Mouse (Mus musculus): ENCODE data around the gene Fkbp10. TPM values are rescaled to one million over a fixed set of nuclear protein-coding genes. Genes with fewer than 3 reads are reported as not detected.

Gene Fkbp10
- total RNA-seq, 2 experiments from 2014 or later = 10.0 to 12.2 TPM

DNA sequence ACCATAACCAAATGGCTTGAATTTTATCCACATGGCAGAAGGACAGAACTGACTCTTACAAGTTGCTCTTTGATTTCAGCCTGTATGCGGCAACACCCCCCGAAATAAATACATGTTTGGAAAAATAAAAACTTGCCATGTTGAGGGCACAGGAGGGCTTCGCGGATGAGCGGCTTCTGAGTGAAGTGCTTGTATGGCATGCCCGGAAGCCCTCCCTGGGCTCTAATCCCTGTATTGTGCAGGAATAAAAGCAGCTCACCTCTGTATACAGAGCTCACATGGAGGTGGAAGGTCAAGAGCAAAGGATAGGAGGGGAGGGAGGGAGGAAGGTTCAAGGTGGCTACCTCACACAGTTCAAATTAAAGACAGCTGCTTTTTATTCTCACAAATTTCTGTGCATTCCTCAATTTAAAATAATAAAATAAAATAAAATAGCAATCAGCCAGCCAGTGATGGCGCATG lies 23.6 kb upstream of the Fkbp10 start:
- no peak for DNase-seq (ENCODE audit: low spot score in 2 of 2)
- intact Hi-C loops (cut with DNase I) = no loop called here

DNA sequence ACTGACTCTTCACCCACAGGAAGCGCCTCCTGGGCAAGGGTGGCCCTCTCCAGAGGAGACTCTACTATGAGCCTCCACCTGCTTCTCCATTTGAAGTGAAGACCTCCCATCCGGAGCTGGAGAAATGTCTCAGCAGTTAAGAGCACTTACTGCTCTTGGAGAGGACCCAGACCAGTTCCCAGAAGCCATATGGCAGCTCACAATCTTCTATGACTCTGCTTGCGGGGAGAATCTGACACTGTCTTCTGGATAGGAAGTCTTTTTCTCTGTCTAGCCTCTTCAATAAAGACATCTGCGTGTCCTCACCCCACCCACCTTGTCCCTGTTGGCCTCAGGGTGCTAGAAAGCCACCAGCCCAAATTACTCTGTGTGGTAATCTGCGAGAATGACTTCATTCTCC lies 22.5 kb upstream of the Fkbp10 start:
- intact Hi-C loops (cut with DNase I) = no loop called here
- no peak for DNase-seq (ENCODE audit: low spot score in 2 of 2)

DNA sequence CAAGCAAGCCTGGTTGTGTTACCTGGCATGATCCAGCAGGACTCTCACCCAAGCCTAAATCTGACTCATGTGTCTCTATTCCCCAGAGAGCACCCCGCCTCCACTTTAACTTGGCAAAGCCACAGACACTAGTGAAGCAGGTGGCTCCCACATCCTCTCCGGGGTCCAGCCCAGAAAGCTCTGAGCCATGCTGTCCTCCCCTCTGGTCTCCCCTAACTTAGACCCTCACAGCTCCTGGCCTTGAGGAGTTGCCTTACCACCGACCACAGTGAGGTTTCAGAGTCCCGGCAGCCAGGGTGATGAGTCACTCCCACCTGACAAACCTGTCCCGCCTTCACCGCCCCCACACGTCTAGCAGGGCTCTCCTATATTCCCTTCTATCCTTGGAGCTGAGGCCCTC lies 21.8 kb upstream of the Fkbp10 start:
- intact Hi-C loops (cut with DNase I) = no loop called here
- DNase-seq (ENCODE audit: low spot score in 2 of 2) = no peak

DNA sequence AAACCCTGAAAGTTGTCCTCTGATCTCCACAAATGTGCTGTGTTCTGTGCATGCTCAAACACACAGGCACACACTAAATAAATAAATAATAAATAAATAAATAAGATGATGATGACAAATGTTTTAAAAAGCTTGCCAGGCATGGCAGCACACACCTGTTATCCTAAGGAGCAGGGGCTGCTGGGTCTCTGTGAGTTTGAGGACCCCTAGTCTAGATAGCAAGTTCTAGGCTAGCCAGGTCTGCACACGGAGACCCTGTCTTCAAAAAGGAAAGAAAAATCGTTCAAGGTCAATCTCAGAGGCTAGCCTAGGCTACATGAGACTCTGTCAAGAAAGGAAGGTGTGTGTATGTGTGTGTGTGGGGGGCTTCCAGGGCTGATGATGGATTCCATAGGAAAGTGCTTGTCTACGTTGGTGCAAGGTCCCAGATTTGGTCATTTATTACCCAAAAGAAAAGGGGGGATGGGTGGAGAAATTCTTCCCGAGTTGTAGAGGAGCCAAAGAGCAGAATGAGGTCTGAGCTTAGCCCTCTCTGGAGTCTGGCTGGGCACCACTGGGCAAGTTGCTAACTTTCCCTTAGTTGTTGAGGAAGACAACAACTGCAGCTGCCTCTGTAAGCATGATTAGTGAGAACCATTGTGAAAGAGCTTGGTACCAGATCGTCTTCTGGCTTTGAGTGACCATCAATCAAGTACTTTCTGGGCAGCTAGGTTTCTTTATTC lies 21.0 kb upstream of the Fkbp10 start:
- DNase-seq (ENCODE audit: low spot score in 2 of 2) = no peak
- intact Hi-C loops (cut with DNase I) = no loop called here

DNA sequence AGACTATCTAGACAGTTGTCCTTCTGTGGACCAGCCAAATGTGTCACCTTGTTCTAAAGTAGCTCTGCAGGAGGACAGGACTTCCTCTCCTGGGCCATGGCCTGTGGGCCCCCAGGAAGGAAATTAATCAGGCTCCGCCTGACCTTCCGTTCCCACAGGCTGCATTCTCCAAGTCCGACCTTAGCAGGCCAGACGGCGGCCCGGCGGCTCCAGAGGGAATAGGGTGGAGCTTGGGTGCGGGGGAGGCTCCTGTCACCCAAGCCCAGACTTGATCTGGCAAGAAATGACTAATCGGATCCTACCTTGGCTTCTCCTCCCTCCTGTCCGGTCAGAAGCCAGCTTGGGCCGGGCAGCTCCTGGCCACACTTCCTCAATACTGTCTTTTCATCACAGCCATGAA lies 20.3 kb upstream of the Fkbp10 start:
- DNase-seq (ENCODE audit: low spot score in 2 of 2) = no peak
- intact Hi-C loops (cut with DNase I) = no loop called here

DNA sequence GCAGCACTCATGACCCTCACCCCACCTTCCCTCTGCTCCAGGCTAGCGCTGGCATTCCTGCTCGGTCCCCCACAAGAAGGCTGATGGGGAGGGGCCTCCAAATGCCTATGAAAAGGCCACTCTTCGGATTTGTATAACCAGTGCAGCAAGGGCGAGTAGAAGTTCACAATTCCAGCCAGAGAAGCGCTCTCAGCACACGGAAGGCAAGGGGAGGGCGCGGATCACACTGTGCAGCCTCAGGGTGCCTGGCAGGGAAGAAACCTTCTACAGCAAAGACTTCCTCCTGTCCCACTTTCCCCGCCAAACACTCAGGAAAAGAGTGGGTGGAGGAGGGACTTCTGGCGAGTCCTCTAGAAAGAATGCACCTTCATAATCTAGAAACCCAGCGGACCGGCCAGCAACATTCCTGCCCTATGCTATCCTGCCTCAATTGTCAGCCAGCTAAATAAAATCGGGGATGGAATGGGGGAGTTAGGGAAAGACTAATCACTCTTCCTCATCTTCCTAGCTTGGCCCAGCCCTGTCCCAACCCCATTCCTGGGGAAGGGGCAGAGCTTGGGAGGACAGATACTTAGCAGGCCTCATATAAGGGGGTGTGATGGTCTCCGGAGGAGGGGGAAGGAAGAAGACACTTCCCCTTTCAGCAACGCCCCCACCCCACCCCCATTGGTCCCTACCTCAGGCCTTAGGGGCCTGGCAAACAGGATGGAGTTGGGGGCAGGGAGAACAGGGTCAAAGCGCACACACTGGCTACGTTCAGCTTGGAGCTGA lies 19.5 kb upstream of the Fkbp10 start:
- DNase-seq (ENCODE audit: low spot score in 2 of 2) = no peak
- intact Hi-C loops (cut with DNase I) = no loop called here

DNA sequence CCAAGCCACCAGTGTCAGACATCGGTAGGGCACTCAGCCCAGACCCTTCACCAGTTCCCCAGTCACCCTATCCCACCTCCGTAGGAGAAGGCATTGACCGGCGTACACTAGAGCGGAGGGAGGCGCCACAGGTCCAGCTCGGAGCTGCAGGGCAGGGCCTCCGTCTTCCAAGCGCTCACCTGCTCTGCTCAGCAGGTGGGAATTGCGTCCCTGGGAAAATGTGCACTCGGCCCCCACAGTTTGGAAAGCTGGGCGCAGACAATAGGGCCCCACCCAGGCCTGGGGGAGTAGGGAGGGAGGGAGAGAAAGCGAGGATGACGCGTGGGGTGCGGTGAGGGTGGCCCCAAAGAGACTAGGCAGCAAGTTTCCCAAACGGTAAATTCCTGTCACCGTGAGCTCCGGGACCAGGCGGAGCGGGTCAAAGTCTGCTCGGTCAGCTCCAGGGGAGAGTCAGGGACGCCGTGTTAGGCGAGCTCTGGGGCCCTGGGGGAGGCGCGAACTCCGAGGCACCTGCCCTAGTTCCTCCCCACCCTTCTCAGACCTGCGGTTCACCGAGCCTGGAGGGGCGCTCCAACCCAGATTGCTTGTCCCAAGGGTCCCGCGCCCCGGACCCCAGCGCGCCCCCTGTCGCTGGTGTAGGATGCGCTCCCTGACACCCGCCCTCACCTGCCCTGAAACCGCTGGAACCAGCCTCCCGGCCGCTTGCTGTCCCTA lies 18.5 kb upstream of the Fkbp10 start:
- intact Hi-C loops (cut with DNase I) = no loop called here
- DNase-seq (ENCODE audit: low spot score in 2 of 2) = no peak

DNA sequence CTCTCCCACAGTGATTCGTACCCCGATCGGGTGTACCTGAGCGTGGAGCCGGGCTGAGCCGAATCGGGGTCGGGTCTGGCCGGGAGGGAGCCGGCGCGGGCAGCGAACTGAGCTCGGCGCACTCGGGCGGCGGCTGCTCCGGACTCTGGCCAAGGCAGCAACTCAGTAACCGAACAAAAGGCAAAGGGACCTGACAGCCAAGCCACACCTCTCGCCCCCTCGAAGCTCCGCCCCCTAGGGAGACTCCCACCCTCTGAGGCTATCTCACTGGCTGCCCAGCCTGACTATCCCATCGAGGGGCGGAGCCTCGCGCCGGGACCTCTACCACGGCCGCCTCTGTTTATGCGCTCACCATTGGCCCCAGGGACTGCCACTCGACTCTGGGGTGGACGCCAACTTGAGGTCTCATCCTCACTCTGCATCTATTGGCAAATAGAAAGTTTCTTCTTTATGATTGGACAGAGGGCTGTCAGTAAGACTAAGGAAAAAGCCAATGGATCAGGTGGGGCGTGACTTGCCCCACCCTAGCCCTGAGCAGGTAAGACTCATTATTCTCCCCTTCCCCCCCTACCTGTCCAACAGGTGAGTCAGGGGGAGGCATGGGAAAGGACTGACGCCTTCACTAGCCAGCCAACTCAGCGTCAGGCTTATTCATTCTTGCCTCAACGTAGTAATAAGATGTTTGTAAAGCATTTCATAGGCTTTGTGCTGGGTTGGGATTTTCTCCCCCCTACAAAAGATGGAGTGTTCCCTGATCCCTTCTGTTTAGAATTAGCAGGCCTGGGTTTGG lies 17.7 kb upstream of the Fkbp10 start, which contains the start of gene Jup:
Gene Jup (minus strand): TSS at position 164 of the 790 bp plus-strand sequence.
- peak; percentile 100 for DNase-seq (ENCODE audit: low spot score in 2 of 2)
- intact Hi-C loops (cut with DNase I) = no loop called here

DNA sequence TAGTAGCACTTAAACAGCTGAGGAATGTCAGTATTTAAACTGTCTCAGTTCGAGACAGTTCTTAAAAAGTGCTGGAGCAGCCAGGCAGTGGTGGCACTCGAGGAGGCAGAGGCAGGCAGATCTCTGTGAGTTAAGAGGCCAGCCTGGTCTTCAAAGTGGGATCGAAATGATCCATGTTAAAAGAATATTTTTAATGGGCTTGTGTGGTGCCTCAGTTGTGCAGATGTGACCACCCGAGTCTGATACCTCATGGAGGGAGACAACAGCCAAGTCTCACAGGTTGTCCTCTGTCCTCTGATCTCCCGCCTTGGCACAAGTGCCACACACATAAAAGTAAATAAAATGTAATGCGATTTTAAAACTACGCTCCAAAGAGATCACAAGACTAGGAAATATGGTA lies 17.0 kb upstream of the Fkbp10 start:
- no peak for DNase-seq (ENCODE audit: low spot score in 2 of 2)
- intact Hi-C loops (cut with DNase I) = no loop called here

DNA sequence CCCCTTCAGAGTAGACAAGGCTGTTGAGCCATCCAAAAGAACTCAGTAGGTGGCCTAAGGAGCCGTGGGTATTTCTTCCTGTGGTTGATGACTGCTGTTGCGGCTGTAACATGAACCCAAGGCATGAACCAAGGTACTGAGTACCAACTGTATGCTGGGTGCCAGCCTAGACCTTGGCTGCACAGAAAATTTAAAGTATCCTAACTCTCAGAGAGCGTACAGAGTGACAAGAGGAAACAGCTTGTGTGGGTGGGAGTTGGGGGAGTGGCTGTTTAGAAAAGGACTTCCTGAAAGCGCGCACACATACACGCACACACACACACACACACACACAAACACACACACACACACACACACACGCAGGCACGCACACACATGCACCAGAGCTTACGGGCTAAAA lies 16.2 kb upstream of the Fkbp10 start:
- intact Hi-C loops (cut with DNase I) = no loop called here
- DNase-seq (ENCODE audit: low spot score in 2 of 2) = no peak

DNA sequence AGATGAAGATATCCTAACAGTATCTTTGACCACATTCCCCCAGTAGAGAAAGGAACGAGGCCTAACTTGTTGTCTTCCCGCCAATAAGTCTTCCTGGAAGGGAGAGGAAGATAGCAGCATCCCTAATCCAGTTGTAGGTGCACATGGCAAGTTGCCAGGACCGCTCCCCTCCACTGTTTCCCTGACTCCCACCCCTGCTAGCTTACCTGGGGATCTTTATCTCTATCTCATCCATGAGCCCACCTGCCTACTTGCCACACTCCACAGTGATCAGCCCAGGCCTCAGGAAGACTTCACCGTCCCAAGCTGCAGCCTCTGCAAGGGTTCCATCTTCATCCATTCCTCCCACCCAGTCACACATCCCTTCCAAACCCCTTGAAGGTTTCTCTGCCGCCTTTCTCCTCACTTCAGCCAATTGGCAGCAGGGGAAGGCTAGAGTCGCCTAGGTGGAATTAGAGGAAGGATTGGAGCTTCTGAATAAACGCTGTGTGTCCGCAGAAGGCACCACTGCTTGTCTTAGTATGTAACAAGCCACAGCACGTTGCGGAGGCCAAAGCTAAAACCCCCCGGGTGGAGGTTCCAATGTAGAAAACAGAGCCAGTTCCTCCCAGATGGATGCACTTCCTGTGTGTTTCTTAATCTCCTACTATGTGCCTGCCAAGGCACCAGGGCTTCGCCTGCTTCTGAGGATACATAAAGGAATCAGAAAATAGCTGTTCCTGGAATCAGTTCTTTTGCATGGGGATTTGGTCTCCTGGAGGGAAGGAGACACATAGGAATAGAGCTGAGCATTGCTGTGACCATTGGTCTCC lies 15.6 kb upstream of the Fkbp10 start:
- intact Hi-C loops (cut with DNase I) = no loop called here

DNA sequence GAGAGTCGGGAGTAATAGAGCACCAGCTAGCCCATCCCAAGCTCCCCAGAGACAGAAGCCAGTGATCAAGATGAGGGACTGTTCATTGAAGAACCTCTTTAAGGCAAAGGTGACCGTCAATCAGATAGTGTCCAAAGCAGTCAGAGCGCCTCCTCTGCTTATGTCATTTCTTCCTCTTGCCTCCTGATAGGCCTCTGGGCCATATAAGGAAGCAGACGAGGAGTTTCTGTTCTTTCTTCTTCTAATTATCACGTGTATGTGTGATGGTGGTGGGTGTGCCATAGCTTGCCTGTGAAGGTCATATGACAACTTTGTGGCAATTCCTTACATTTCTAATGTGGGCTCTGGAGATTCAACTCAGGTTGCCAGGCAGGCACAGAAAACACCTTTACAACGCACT lies 14.7 kb upstream of the Fkbp10 start:
- DNase-seq (ENCODE audit: low spot score in 2 of 2) = no peak
- intact Hi-C loops (cut with DNase I) = no loop called here

More for the DNA sequence above, 15.6 kb upstream of the Fkbp10 start:
- no peak for DNase-seq (ENCODE audit: low spot score in 2 of 2)

DNA sequence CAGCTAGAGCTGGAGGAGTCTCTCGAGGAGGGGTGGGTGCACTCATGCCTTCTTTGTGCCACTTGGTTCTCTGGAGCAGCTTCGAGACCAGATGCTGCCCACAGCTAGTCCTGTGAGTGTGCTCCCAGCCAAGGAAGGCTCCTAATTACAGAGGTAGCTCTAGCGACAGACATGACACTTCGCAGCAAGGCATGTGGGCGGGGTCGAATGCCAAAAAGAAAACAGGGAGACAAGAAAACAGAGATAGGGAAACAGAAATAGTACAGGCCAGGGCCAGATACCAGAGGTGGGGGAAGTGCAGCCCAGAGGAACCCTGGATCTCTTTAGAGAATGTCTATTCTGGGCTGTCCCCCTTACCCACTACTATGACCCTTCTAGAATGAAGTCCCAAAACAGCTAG lies 13.3 kb upstream of the Fkbp10 start:
- intact Hi-C loops (cut with DNase I) = no loop called here
- DNase-seq (ENCODE audit: low spot score in 2 of 2) = no peak

DNA sequence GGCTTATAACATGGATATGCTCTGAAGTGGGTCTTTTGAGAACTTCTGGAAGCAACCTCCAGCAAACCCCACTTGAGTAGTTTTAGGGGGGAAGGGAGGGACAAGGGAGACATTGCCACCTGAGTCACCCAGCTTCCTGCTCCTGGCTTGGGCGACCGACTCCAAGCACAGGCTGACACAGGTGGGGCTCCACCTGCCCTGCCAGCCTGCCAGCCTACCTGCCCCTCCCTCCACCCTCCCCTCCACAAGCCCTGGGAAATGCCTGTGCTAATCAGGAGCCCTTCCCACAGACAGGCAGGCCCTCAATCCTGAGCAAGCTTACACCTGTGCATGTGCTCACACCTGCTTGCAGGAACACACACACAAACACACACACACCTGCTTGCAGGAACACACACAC lies 12.8 kb upstream of the Fkbp10 start:
- intact Hi-C loops (cut with DNase I) = no loop called here
- no peak for DNase-seq (ENCODE audit: low spot score in 2 of 2)

DNA sequence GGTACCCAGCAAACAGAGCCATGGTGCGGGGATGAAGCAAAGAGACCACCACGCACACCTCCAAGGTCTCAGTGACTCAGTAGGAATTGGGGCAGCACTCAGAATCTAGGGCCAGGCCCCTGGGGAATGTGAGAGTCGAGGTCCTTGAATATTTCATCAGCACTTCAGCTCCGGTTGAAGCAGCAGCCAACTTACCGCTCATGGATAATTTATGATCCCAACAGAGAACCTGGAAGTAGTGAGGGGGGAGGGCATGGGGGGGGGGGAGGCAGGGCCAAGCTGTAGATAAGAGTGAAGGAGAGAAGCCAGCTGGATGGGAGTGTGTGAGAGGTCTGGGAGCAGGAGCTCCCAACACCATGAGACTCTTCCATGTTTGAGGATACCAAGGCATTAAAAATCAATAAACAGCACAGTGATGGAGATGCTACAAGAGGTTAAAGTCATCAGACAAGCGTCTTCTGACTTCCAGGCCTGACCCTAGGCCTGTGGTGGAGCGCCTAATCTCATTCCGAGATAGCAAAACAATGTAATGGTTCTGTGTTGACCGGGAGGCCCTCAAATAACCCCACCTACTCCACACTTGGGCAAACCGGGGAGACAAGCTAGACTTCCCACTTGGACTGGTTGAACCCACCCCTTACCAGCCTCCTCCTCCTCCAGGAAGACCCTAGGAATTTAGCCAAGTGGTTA lies 11.9 kb upstream of the Fkbp10 start:
- intact Hi-C loops (cut with DNase I) = no loop called here
- no peak for DNase-seq (ENCODE audit: low spot score in 2 of 2)

DNA sequence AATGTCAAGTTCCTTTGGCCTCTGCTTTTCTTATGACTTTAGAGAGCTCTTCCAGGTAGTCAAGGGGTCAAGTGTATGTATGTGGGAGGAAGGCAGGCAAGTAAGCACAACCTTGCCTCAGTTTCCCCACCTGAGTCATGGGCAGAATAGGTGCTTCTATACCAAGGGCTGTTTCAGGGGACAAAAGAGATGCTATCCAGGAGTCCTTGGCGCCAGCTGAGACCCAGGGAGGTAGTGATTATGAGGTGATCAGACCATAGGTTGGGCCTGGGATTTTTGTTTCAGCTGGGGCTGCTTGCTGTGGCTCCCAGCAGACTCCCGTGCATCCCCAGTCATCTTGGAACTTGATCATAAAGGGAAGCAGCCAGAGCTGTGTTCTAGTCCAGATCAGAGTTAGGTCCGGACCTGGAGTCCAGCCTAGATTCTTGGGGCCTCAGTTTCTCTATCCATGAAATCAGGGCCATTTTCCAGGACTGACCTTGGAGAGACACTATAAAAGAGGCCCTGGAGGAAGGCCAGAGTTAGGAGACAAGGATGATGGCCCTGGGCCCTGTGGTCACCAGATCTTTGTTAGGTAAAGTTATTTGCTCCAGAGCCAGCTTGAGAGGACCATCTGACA lies 10.9 kb upstream of the Fkbp10 start:
- intact Hi-C loops (cut with DNase I) = no loop called here
- no peak for DNase-seq (ENCODE audit: low spot score in 2 of 2)

DNA sequence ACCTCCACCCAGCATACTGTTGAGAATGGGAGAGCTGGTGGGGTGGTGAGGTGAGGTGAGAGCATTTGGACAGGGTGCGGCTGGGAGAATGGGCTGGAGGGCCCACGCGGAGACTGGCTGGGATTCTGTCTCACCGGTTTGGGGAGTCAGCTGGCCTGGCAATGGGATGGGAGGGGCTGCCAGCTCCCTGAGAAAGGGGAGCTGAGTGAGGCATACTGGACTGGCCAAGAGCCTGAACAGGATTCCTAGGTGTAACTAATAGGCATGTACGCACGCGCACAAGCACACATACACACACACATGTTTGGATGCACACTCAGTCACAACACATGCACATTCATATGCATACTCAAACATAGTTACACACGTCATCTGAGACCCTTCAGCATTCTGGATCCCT lies 9.2 kb upstream of the Fkbp10 start:
- DNase-seq (ENCODE audit: low spot score in 2 of 2) = no peak
- intact Hi-C loops (cut with DNase I) = no loop called here
